Mouse (Mus musculus) limb, embryonic 13.5 days (tissue): ENCODE data around the gene Jchain. TPM values are rescaled to one million over a fixed set of nuclear protein-coding genes. Genes with fewer than 3 reads are reported as not detected.
"Not testable (repeated sequence)": the region's sequence is repeated elsewhere in the genome, so short reads cannot be mapped to it uniquely, and the experiment has no call there.

Source experiments
- ATAC-seq: fragments of 200-750 bp; cut with Nextera tagmentation; 2 replicates; pipeline ENCODE4 v1.8.0; 2017; ENCODE audit warnings: low read depth, moderate number of reproducible peaks, moderate TSS enrichment; ENCODE audit not compliant: low FRiP score
- H3K27ac ChIP-seq: fragments of 300-500 bp; sonication (generic); 2 replicates; pipeline ENCODE4 v1.5.1; 2015; ENCODE audit warnings: inconsistent platforms, mild to moderate bottlenecking, moderate library complexity
- H3K27me3 ChIP-seq: fragments of 300-500 bp; sonication (generic); 2 replicates; pipeline ENCODE4 v1.6.1; 2015; ENCODE audit warnings: mild to moderate bottlenecking, inconsistent platforms
- H3K36me3 ChIP-seq: fragments of 300-500 bp; sonication (generic); 2 replicates; pipeline ENCODE4 v1.6.1; 2015; ENCODE audit warnings: inconsistent platforms, mild to moderate bottlenecking, moderate library complexity
- H3K4me1 ChIP-seq: fragments of 300-500 bp; sonication (generic); 2 replicates; pipeline ENCODE4 v1.6.1; 2015; ENCODE audit warnings: inconsistent platforms
- H3K4me2 ChIP-seq: fragments of 300-500 bp; sonication (generic); replicated peaks from 2 replicates; pipeline ENCODE4 v1.6.1; 2015; ENCODE audit warnings: inconsistent platforms, mild to moderate bottlenecking, moderate library complexity
- H3K4me3 ChIP-seq: fragments of 300-500 bp; sonication (generic); 2 replicates; pipeline ENCODE4 v1.5.1; 2015; ENCODE audit warnings: moderate library complexity, mild to moderate bottlenecking, inconsistent platforms
- H3K9ac ChIP-seq: fragments of 300-500 bp; sonication (generic); 2 replicates; pipeline ENCODE4 v1.6.1; 2015; ENCODE audit warnings: mild to moderate bottlenecking, inconsistent platforms
- H3K9me3 ChIP-seq: fragments of 300-500 bp; sonication (generic); 2 replicates; pipeline ENCODE4 v1.6.1; 2016; ENCODE audit warnings: inconsistent platforms
- WGBS: fragments of 180-500 bp; shearing (Covaris S2); methylation state at CpG from one replicate; pipeline ENCODE4 v1.1.7; 2015; 5-methylcytosine and 5-hydroxymethylcytosine counted together
- polyA plus RNA-seq: library from polyadenylated mRNA; unstranded; fragments of >200 nt; fragmentation: Nextera tagmentation; extraction: Ambion mirVana; gene quantifications from 2 replicates; pipeline ENCODE4 v1.2.1, GENCODE M21; 2015

Jchain gene
- polyA plus RNA-seq, 1 experiment from 2014 or later, result not detected

DNA sequence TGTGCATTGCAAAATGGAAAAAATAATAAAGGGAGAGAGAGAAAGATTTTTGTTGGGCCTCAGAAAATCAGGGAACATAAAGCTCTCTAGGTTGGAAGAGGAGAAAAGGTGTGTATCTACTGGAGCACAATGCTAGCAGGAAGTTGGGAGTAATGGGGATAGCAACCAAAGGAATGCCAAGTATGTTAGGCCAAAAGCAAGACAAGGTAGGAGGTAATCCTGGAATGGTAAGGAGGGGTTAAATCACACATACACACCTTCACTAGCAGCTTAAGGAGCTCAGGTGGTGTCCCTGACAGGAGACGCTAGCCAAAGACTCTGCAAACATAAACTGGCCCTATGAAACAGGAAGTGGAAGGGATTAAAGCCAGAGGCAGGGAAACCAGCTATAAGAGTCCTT is 31.3 kb upstream of the Jchain start:
- H3K9me3 ChIP-seq, result no peaks in the 10 kb centered on the region
- ATAC-seq, result no peak

DNA sequence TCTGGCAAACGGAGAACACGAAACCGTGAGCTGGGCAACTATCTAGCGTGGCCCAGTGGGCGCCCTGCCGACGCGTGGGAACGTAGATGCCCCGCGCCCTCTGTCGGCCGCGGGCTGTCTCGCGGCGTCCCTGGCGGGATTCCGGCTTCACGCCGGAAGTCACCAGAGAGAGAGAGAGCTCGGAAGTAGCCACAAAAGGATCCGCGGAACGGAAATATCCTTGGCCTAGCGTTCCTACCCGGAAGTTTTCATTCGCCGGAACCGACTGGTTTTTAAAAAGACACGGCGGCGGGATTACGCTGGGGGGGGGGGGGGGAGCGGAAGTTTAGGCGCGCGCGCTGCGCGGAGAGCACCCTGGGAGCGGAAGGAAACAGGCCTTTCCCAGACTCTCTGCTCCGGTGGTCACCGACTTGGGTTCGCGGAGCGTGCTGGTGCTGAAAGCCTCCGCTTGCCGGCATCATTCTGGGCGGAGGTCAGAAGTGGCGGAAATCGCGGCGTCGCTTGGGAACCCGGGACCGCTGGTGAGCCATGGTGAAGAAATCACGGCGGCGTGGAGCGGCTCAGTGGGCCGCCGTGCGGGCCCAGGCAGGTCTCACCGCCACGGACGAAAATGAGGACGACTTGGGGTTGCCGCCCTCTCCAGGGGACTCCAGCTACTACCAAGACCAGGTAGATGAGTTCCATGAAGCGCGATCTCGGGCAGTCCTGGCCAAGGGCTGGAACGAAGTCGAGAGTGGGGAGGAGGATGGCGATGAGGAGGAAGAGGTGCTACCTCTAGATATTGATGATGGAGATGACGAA is 26.6 kb upstream of the Jchain start, which contains the start of gene Utp3:
Utp3 (plus strand) TSS at position 377 of the 801 bp plus-strand sequence.
- Histone ChIP-seq H3K36me3 (peaks cover 21% of the 10 kb centered on the region), H3K27me3 (no peaks in the 10 kb centered on the region), H3K27ac (peak within 1 kb of the TSS; percentile 95), H3K4me1 (peaks cover 18% of the 10 kb centered on the region), H3K4me3 (peak within 1 kb of the TSS; percentile 69), H3K9me3 (no peaks in the 10 kb centered on the region), H3K4me2 (peak within 1 kb of the TSS; percentile 98), H3K9ac (peak within 1 kb of the TSS; percentile 85)
- ATAC-seq, result peak; percentile 96
- under 1% methylated on average over 76 of the region's 76 CpGs for WGBS

More for the DNA sequence above, 31.3 kb upstream of the Jchain start:
- no peak overlapping the region for H3K9ac ChIP-seq
- 6% methylated on average over 1 of the region's 1 CpGs for WGBS
- H3K27me3 ChIP-seq, result no peaks in the 10 kb centered on the region
- no peak overlapping the region for H3K27ac ChIP-seq
- peaks cover 20% of the 10 kb centered on the region for H3K4me1 ChIP-seq
- H3K4me3 ChIP-seq, result no peak overlapping the region
- no peak overlapping the region for H3K4me2 ChIP-seq
- H3K36me3 ChIP-seq, result peaks cover 21% of the 10 kb centered on the region

DNA sequence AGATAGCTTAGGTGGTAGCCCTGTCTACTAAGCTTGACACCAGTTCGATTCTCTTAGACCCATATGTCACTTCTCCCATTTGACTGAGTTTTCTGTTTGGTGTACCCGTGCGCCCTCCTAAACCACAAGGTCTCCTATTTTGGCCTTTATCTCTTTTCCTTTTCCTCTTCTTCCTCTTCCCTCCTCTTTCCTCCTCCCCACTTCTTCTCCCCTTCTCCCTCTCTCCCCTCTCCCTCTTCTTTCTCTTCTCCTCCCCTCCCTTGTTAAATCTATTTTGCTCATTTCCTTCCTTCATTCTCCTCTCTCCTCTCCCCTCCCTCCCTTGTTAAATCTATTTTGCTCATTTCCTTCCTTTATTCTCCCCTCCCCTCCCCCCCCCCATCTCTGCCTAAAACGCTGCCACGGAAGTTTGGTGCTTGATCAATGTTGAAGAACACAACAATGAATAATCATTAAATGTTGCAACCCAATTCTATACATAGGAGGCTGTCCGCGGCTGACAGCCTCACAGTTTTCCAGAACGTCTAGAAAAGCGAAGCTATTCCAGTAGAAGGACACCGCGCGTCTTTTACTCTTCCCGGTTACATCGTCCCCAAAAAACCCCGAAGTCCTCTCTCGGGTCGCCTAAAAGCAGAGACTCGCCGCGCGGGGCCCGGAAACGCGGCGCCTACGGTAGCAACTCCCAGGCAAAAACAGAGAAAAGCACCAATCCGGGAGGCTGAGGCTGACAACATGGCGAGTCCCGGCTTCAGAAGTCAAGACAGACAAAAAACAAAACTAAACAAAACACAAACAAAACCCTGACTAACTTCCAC is 25.8 kb upstream of the Jchain start:
- WGBS, result 9% methylated on average over 29 of the region's 29 CpGs
- Histone ChIP-seq H3K36me3 (peaks cover 21% of the 10 kb centered on the region), H3K27me3 (no peaks in the 10 kb centered on the region), H3K9ac (peak overlapping the region; percentile 76), H3K4me3 (peak overlapping the region; percentile 69), H3K4me2 (peak overlapping the region; percentile 66), H3K27ac (peak overlapping the region; percentile 95), H3K9me3 (no peaks in the 10 kb centered on the region), H3K4me1 (peaks cover 18% of the 10 kb centered on the region)
- ATAC-seq, result peak; percentile 68

DNA sequence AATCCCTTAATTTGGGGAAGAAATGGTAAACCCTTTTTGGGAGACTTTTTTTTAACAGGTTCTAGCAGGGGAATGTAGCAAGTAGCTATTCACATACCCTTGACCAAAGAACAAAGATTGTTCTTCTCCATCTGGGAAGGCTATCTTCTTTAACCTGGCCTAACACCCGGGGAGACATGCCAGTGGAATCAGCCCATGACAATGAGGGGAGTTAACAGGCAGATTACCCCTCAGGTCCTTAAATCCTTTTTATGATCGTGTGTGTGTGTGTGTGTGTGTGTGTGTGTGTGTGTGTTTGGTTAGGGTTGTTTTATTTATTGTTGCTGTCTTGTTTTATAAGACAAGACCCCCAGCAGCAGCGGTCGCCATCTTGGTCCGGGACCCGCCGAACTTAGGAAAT is 17.8 kb upstream of the Jchain start:
- Histone ChIP-seq H3K27me3 (no peaks in the 10 kb centered on the region), H3K27ac (no peak overlapping the region), H3K4me2 (no peak overlapping the region), H3K9me3 (no peaks in the 10 kb centered on the region), H3K4me1 (no peaks in the 10 kb centered on the region), H3K36me3 (no peaks in the 10 kb centered on the region), H3K4me3 (no peak overlapping the region), H3K9ac (no peak overlapping the region)
- 86% methylated on average over 7 of the region's 7 CpGs for WGBS
- ATAC-seq, result no peak

DNA sequence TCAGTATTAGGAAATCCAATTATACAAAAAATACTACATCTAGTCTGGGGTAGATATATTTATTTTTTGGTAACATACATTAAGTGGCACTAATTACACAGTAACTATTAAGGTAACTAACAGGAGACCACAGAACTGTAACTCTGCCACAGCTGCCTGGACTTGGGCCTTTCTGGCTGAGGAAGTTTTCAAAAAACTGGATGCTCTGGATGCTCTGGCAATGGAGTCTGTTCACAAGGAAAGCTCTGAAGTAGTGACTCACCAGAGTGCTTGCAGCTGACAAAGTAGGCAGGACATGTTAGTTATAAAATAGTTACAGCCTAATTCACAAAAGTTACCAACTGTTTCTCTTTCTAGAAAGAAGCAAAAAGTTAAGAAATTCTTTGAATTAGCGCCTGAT is 16.7 kb upstream of the Jchain start:
- not testable (repeated sequence) for H3K4me3 ChIP-seq, H3K9ac ChIP-seq, ATAC-seq, H3K27me3 ChIP-seq, H3K9me3 ChIP-seq, H3K4me2 ChIP-seq, H3K4me1 ChIP-seq, H3K36me3 ChIP-seq, H3K27ac ChIP-seq
- 86% methylated on average over 1 of the region's 1 CpGs for WGBS

DNA sequence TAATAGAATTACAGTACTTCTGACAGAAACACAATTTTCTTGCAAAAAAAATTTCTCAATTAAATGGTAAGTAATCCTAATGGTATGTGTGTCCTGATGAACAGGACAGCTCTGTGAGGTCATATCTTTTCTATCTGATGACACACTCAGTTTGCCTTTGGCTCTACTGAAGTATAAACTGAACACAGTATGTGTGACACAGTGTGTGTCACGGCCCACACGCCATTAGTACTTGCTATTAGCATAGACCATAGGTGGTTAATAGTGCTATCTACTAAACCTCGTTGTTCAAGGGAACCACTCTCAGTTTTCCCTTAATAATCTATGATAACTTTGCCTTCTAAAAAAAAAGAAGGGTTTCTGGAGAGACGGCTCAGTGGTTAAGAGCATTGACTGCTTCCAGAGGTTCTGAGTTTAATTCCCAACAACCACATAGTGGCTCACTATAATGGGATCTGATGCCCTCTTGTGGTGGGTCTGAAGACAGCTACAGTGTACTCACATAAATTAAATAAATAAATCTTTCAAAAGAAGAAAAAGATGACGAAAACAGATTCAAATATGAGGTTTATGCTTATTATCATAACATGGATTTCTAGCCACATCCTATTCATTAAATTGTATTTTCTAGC is 15.1 kb upstream of the Jchain start:
- H3K27me3 ChIP-seq, result no peaks in the 10 kb centered on the region
- no peaks in the 10 kb centered on the region for H3K9me3 ChIP-seq
- H3K4me2 ChIP-seq, result no peak overlapping the region
- 62% methylated on average over 5 of the region's 5 CpGs for WGBS
- 0 out of 2 replicates have a peak, but pooled peaks have one; percentile 67 for ATAC-seq
- H3K27ac ChIP-seq, result no peak overlapping the region
- no peaks in the 10 kb centered on the region for H3K36me3 ChIP-seq
- no peaks in the 10 kb centered on the region for H3K4me1 ChIP-seq
- no peak overlapping the region for H3K4me3 ChIP-seq
- no peak overlapping the region for H3K9ac ChIP-seq

DNA sequence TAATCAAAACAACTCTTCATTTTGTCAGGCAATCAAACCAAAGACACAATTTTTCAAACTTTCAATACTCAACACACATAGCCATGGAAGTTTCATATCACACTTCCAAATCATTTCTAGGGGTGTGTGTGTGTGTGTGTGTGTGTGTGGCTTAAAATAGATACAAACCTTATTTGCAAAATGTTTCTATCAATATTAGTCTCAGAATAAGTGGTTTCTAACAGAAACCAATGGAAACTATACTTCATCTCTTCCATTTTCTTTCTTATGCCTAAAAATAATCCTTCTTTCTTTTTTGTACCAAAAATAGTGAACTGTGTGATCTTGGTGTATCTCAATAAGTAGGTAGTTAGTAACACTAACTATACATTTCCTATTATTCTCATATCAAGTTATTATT is 13.2 kb upstream of the Jchain start:
- no peaks in the 10 kb centered on the region for H3K9me3 ChIP-seq
- H3K4me3 ChIP-seq, result no peak overlapping the region
- no peak overlapping the region for H3K27ac ChIP-seq
- H3K9ac ChIP-seq, result no peak overlapping the region
- no peak overlapping the region for H3K4me2 ChIP-seq
- H3K27me3 ChIP-seq, result no peaks in the 10 kb centered on the region
- H3K36me3 ChIP-seq, result no peaks in the 10 kb centered on the region
- no peaks in the 10 kb centered on the region for H3K4me1 ChIP-seq
- no peak for ATAC-seq

DNA sequence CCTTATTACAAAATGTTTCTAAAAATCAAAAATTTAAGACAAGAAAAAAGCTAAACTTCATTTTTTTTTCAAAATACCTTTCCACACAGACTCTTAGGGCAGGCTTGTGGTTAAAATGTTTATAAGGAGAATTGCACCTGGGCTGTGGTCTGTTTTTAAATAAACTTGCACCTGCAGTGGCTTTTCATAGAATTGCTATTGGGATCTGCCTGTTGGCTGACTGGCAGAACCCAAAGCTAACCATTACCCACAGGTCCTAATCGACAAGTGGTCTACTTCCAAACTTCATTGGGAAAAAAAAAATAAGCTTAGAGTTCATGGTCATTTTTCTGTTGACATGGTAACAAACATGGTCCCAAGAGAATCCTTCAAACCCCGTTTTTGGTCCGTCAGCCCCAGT is 7.0 kb upstream of the Jchain start:
- Histone ChIP-seq H3K27me3 (no peaks in the 10 kb centered on the region), H3K4me1 (no peaks in the 10 kb centered on the region), H3K9ac (no peak overlapping the region), H3K4me2 (no peak overlapping the region), H3K27ac (no peak overlapping the region), H3K4me3 (no peak overlapping the region), H3K36me3 (no peaks in the 10 kb centered on the region), H3K9me3 (no peaks in the 10 kb centered on the region)
- 60% methylated on average over 3 of the region's 3 CpGs for WGBS
- ATAC-seq, result no peak

DNA sequence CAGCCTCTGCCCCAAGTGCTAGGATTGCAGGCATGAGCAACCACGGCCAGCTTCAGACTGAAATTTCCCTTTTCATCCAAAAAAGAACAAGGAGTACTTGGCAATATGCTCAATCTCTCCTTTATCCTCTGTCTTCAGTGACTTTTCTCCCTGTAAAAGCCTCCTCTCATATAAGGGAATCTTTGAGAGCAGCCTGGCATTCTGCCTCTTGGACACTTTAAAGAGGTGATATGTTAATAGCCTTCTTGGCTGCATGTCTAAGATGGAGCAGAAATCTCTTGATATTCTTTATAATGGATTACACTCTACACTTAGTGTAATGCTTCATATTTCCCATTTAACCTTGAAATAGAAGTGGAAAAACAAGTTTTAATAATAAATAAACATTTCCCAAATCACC is 3.2 kb upstream of the Jchain start:
- ATAC-seq, result no peak
- WGBS, result 68% methylated on average over 1 of the region's 1 CpGs
- H3K9ac ChIP-seq, result no peak overlapping the region
- no peak overlapping the region for H3K4me3 ChIP-seq
- H3K4me1 ChIP-seq, result no peaks in the 10 kb centered on the region
- H3K36me3 ChIP-seq, result no peaks in the 10 kb centered on the region
- H3K4me2 ChIP-seq, result no peak overlapping the region
- H3K27me3 ChIP-seq, result no peaks in the 10 kb centered on the region; the same call in 1 of the 2 replicates
- no peak overlapping the region for H3K27ac ChIP-seq
- H3K9me3 ChIP-seq, result no peaks in the 10 kb centered on the region

DNA sequence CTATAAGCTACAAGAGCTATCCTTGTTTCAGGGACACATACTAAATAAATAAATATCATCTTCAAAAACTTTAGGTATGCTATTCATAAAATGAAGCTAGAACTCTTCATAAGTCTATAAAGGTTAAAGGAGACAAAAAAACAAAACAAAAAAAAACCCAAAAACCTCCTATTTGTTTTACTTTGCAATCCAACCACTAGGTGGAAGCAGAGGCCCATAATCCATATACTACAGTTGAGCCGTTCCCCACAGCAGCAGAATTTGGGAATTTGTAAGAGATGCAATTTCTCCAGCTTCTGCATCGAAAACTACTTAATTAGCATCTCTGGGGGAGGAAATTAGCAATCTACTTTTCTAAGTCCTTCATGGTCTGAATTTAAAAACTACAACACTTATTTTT is 8.5 kb downstream of the Jchain start:
- H3K4me3 ChIP-seq, result no peak overlapping the region
- no peaks in the 10 kb centered on the region for H3K4me1 ChIP-seq
- 1% methylated on average over 2 of the region's 2 CpGs for WGBS
- no peak overlapping the region for H3K9ac ChIP-seq
- no peak overlapping the region for H3K27ac ChIP-seq
- H3K9me3 ChIP-seq, result no peaks in the 10 kb centered on the region
- ATAC-seq, result no peak
- no peak overlapping the region for H3K4me2 ChIP-seq
- H3K27me3 ChIP-seq, result no peaks in the 10 kb centered on the region
- no peaks in the 10 kb centered on the region for H3K36me3 ChIP-seq

DNA sequence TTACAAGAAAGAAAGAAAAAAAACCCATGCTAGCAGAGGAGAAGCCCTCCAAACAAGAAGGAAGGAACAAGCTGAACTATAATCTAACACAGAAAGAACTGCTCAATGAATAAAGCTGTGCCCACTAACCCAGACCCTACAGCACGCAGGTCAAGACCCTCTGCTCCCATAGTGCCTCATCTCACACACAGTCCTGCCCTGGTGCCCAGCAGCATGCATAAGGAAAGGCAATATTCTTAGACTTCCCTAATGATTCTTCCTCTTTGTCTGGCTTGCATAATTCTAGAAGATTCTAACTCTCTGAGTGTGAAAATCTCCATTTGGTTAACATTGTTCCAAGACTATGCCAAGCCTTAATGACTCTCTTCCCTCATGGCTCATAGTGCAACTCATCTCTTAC is 18.7 kb downstream of the Jchain start:
- Histone ChIP-seq H3K27me3 (no peaks in the 10 kb centered on the region), H3K9me3 (no peaks in the 10 kb centered on the region), H3K4me3 (no peak overlapping the region), H3K9ac (no peak overlapping the region), H3K27ac (no peak overlapping the region), H3K4me2 (no peak overlapping the region), H3K4me1 (no peaks in the 10 kb centered on the region), H3K36me3 (no peaks in the 10 kb centered on the region)
- WGBS, result 93% methylated on average over 1 of the region's 1 CpGs
- no peak for ATAC-seq

DNA sequence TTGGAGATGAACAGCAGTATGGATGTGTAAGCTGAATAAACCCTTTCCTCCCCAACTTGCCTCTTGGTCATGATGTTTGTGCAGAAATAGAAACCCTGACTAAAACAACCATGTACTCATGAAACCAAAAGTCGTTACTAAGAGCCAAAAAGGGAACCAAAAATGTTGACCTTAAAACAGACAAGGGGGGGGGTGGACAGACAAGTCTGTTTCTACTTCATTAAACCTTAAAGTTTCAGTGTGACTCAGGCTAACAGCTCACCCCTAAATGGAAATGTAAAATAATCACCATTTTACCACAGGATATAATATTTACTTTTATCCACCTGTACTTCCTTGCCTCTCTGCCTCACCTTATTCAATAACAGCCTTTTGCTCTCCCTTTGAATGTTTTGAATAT is 19.1 kb downstream of the Jchain start:
- Histone ChIP-seq H3K4me2 (no peak overlapping the region), H3K9me3 (no peaks in the 10 kb centered on the region), H3K9ac (no peak overlapping the region), H3K4me1 (no peaks in the 10 kb centered on the region), H3K27me3 (no peaks in the 10 kb centered on the region), H3K36me3 (no peaks in the 10 kb centered on the region), H3K4me3 (no peak overlapping the region), H3K27ac (no peak overlapping the region)
- WGBS, result 53% methylated on average over 1 of the region's 1 CpGs
- ATAC-seq, result no peak
